Mouse (Mus musculus): ENCODE measurements around the gene Tns1.

Gene Tns1

DNA sequence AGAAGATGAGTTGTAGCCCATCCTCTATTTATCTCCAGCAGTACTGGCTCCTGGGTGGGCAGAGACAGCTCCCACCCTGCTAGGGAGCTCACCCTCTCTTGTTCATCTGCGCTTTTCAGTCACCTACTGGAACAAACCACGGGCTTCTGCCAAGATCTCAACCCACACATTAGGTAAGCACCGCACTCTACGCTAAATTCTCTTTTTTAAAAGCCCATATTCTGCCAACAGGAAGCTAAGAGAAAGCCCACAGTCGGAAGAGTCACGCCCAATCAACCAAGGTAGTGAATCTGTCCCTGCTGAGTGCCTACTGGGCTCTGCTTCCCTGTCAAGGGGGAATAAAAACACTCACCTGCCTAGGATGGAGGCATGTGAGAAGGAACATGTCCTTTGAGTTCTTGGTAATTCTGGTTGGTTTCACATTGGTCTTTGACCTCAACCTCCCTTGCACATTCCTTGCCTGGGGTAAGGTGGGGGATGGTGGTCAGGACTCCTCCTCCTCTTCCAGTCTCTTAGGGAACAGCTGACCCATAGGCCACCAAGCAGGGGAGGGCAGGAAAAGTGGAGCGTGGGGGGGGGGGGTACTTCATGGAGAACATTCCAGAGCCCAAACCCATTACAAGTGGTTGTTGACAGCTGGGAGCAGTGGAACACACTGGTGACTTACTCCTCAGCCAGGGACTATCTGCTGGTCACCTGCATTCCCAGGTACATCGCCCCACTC, 193.7 kb downstream of the Tns1 start:
- no peak for DNase-seq

DNA sequence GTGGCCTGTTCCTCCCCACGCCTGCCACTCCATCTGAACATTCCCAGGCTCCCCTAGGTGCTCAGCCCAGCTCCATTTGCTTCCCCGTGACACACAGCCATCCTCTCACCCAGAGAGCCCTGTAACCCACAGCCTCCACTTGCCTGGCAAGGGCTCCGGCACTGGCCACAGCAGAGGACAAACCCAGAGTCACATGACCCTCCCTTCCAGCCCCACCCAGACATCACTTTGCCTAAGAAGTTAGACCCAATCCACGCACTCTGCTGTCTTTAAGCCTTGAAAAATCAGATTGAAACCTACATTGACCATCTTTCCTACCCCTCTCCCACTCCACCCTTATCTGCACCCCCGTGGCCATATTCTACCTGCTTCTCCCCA, 194.3 kb downstream of the Tns1 start:
- DNase-seq: no peak

DNA sequence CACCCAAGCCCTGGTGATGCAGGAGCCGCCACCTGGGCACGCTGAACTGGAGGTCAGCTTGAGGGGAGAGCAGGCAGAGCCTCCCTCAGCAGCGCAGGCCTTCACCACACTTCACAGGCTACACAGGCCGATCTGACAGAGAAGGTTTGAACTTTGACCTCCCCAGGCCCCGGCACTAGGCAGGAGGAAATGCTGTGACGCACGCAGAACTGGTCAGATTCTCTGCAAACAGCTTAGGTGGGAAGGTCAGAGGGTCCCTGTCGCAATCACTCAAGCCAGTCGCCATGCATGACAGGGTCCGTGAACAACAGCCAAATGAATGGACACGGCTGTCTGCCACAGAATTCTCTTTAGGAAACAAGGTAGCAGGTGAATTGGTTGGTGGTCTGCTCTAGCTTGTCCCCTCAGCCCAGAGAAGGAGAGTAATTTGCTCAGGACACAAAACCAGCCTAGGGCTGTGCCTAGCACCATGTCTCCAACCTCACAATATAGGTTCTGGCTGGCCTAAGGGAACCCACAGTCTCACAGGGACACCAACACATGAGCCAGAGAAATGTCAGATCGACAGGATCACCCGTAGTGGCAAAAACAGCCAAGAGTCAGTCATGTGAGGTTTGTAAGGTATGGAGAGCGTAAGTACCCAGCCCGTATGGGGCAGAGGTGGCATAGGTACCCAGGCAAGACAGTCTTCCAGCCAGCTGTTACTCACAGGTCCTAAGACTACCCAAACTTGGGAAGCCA, 194.9 kb downstream of the Tns1 start:
- DNase-seq: no peak

DNA sequence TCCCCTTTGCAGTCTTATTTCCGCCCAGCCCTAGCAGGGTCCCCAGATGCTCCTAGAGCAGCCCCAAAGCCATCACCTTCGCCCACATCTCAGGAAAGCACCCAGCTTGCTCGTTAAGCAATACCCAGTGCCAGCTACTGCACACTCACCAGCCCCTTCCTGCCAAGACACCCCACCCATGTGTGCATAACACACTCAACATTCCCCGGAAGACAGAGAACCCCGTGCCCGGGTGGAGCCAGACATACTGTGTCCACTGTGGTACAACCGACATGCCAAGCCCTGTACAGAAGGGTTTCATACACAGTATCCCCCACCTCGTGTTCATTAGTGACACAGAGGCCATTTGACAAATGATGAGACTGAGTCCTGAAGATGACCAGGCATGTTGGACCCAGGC, 195.9 kb downstream of the Tns1 start:
- no peak for DNase-seq

DNA sequence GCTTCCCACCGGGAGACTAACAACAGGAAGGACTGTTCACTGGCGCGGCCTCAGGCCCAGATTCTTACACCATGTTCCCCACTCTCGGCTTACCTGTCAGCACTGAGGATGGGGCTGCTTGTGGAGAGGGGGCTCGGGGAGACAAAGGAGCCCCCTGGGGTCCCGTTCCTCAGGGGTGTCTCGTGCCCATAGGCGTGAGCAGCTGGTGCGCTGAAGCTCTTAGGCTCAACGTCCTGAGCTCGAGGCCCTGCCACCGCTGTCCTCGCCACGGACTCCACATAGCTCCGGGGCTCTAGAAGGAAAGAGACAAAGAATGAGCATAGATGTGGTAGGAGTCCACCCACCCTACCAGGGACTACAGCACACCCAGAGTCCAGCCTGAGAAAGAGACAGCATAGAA, 196.4 kb downstream of the Tns1 start:
- DNase-seq: no peak

DNA sequence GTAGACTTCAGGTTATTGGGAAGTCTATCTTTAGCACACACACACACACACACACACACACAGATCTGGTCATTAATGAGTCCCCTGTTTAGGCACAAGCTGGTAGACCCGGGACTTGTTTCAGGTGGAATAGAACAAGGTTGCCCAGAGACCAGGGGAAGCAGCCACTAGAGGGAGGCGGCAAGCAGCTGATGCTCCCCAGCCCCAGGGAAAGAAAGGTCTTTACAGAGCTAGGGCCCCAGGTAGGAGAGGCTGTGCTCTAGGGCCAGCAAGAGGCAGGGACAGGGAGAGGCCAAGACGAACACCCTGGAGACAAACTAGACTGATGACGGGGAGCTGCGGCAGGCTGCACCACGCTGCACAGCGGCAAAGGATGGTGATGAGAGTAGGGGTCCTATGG, 198.0 kb downstream of the Tns1 start:
- no peak for DNase-seq

DNA sequence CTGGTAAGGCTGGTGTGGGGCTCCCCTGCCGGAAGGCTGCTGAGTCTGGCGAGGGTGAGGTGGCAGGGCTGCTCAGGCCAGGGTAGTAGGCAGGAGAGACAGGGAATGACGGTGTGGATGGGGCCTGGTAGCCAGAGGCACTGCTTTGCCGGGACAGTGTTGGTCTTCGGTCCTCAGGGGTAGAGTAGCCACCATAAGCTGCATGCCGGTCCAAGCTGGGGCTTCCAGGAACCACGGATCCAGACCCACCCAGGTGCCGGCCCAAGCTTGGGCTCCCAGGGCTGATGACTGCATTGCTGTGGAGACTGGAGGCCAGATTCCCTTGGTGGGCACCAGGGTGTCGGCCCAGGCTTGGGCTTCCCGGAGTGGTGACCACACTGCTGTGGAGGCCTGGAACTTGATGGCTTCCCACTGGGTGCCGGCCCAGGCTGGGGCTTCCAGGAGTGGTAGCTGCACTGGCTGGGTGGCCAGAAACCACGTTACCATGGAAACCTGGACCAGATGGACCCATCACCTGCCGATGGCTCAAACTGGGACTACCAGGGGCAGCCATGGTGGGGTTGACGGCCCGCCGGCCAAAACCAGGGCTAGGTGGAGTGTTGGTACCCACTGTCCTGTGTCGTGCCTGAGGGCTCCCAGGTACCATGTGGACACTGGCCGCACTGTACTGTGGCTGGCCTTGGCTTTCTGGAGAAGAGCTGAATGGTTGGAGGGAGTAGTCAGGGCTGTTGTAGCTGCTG, 199.2 kb downstream of the Tns1 start:
- no peak for DNase-seq

DNA sequence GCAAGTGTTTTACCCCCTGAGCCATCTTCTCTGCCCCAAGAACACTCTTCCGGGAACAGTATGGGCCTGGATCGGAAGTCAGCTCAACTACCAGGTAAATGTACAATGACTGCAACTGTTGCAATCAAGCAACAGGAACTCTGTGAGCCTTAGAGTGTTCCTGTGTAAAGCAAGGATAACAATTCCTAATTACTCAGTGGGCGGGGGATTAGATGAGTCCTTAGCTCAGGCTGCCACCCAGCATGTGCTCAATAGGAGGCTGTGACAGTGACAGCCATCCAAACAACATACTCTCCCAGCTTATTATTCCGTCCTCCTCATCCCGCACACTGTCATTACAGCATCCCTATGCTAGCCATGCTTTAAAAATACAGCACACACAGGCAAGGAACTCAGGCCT, 200.0 kb downstream of the Tns1 start:
- DNase-seq: no peak

DNA sequence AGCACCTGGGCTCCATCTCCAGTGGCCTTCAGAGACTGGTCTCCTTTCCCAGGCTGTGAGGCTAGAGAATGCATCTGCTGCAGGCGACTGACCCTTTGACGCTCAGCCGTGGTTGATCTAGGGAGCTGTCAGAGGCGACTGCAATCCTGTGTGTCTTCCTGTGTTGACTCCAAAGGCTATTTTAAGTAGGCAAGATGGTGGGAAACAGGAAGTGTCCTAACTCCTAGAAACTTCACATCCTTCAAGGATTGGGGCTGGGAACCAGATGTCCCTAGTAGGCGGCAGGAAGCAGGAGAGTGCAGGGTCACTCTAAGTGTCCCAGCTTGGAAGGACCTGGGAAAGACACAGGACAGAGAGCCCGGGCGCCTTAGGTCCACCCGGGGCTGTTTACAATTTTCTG, 201.1 kb downstream of the Tns1 start:
- DNase-seq: no peak

DNA sequence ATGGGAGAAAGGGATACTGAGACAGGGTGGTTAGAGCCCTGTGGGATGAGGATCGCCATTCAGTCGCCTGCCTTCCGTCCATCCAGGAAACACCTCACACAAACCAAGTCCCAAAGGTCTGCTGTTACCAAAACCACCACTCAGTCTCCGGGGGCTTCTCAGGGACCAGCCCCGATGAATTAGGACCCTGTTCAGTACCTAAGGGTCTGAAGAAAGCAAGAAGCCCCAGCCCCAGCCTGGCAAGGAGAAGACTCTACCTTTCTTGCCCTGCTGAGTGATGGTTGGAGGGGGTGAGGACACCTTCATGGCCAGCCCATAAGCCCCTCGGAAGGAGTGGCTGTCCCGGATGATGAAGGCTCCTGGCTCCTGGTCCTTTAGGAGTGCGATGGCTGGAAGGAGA, 203.5 kb downstream of the Tns1 start:
- peak in 1 of 2 experiments; percentile 2 for DNase-seq

DNA sequence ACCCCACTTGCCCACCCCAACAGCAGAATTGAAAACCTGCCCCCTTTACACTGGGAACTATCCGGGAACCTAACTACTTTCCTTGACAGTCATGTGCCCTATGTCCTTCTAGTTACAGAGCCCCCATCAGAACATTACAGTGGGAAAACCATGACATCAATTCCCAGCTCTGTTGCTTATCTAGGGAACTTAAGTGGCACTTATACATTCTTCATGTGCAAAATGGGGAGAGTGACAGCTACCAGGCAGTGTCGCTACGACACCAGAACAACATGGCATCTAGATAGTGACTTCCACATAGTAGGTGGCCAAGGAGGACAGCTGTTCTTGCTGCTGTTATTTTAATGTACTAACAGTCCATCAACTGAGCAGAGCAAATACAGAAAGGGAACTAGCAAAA, 204.3 kb downstream of the Tns1 start:
- DNase-seq: no peak

DNA sequence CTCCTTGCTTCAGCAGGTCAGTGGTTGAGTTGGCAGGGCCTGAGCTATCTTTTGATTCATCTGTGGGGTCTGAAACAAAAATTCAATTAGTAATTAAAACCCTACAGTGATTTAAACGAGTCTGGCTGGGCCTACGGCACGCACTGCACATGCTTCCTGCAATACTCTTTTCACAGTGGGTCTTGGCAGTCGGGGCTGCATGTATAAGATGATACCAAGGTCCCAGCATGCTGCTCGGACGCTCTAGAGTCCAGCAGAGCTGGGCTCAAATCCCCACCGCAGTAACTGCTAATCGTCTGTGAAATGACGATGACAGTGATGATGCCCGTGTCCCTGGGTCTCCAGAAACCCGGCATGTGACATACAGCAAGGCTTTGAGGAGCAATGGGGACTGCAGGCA, 206.2 kb downstream of the Tns1 start:
- peak in 1 of 2 experiments; percentile 1 for DNase-seq

DNA sequence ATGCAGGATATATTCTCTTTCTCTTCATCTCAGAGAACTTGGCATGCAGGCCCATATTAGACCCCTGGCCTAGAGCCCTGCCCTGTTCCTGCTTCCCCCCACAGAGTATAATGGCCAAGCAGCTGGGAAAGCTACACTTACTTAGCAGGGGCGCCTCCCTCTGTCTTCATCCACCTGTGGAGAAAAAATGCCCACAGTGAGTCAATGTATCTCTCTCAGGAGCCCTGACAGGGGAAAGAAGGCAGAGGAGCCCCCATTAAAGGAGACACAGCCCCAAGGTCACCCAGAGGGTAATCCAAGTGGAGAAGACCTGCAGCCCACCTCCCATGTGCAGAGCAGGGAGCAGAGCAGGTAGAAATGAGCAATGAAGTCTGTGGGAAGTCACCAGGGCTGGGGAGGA, 208.0 kb downstream of the Tns1 start:
- peak in 1 of 2 experiments; percentile 1 for DNase-seq

DNA sequence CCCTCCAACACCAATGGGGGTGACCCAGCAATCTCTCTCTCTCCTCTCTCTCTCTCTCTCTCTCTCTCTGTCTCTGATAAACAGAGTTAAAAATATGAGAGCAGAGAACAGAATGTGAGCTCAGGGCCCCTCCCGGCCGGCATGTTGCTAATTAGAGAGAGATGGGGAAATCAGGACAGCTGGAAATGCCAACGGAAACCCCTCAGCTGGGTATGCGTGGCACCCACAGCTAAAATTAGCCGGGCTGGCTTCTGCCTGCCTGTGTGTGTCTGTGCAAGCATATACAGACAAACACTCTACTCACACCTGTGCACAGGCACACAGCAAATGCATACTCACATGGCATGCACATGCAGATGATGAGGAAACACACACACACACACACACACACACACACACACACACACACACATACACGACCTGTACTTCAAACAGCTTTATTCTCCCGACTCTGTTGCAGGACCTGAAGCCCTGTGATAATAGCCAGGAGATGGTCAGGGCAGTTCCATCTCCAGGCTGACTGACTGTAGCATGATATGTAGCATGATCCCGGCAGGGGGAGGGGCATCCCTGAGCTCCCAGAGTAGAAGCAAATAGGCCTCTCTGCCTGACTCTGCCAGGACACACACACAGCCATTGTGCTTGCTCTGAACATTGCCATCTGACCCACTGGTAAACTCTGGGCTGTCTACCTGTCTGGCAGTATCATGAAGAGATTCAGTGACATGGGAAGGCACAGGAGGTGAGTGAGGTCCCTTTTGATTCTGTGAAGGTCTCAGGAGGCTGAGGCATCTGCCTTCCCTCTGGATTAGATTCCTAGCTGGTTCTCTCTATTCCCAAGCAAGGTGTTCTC, 208.8 kb downstream of the Tns1 start:
- DNase-seq: peak in 1 of 2 experiments; percentile 1

DNA sequence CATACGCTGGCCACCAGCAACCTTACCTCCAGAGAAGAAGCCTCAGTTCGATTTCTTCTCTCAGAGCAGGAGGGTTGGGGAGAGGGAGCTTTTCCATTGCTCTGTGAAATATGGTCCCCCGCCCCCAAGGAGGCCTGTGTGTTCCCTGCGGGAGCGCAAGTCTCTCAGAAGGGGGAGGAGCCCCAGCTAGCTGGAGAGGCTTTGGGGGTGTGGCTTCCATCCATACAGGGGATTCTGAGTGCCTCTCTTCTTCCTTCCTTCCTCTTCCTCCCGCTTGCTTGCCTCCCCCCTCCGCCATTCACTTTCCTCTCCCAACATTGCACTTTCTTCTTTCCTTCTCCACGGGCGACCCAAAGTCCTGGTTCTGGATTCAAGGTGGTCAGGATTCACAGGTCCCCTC, 210.2 kb downstream of the Tns1 start:
- DNase-seq: peak in 1 of 2 experiments; percentile 2

DNA sequence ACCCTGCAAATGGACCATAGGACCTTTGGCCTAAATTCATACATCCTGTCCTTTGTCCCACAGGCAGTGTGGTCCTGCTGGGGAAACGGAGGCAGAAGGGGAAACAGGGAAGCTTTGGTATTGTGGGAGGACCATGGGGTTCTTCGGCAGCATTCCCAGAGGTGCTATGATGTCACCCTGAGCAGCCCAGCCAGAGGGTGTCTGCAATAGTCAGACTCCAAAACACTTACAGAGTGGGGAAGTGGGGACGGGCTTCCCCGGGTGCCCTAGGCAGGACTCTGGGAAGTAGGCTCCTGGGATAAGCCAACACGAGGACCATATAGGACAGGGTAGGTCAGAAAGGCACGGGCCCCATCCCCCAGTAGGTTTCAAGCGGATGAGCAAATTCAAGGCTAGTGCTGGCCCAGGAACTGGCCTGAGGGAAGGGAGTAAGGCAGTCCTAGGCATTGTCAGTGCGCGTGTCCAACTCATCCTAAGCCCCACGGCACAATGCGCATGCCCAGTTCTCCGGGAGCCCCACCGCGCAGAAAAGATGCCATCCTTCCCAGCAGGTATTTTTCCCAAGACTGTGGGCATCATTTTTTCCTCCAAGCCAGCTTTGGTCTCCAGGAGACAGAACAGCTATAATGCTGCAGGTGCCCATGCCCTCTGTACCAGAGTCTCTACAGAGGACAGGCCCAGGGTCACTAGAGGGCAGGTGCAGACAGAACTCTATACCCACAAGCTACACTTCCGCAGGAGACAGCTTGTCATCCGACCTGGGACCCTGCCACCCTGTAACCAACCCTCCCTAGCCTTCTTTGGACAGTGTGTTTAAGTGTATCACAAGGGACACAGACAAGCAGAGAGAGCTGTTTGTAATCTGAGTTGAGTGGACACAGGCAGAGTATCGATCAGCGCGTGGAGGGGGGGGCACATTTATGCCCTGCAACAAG, 210.9 kb downstream of the Tns1 start:
- DNase-seq: peak in 1 of 2 experiments; percentile 4

DNA sequence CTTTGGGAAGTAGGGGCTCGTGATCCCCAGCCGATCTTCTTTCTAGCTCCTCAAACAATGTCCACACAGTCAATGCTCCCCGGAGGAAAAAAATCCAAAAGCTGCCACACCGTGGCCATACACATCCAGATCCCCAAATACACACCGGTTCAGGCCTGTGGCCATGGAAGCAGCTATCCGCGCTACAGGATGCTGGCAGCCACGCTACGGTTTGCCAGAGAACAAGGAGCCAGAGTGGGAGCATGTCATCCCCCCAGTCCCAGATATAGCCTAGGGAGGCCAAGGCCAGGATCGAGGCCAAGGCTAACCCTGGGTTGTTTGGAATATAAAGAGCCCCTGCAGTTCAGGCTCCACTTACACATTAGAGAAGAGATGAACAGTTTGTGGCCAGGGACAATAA, 211.8 kb downstream of the Tns1 start:
- DNase-seq: peak in 1 of 2 experiments; percentile 2

DNA sequence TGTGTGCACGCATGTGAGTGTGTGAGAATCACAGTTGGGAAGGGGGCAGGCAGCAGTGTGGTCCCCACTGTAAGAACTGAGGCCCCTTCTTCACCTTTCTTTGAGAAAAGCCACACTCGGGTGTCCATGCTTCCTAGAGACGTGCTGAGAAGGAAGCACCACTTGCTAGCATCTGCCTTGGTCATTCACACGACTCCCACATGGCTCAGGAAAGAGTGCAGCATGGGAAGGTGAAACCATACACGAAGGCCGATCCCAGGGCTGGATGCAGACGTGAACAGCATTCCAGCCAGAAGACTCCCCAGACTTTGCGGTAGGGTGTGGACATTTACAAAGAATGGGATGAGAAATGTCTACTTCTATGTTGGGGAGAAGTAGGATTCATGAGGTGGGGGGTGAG, 212.3 kb downstream of the Tns1 start:
- no peak for DNase-seq

DNA sequence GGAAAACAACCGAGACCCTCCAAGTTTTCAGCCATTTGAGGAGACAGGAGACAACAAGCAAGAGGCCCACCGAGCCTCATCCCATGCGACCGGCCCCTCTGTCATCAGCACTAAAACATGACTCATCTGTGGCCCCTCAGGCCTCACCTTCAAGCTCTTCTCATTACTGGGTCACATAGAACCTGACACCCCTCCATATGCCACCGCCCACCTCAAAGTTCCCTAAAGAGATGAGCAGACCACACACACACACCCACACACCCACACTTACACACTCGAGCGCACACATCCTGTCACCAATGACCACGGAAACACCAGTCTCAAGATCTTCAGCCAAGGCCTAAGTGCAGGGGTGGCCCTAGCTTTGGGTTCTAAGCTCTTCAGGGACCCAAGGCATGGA, 213.5 kb downstream of the Tns1 start:
- no peak for DNase-seq

DNA sequence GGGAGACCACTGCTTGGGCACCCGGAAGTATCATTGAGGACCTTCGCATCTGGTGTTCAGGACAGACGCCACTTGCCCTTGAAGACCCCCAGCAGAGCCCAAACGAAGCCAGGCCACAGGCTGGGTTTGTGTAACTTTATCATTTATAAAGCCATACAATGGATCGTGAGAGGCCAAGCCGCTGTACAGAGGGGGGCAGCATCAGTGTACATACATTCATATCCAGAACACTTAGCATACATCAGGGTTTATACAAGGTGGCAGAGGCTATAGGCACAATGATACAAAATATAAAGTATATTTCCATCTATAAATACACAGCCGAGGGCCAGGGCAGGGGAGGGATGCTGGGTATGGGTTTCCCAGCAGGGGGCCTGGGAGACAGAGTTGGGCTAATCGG, 214.1 kb downstream of the Tns1 start:
- DNase-seq: no peak

DNA sequence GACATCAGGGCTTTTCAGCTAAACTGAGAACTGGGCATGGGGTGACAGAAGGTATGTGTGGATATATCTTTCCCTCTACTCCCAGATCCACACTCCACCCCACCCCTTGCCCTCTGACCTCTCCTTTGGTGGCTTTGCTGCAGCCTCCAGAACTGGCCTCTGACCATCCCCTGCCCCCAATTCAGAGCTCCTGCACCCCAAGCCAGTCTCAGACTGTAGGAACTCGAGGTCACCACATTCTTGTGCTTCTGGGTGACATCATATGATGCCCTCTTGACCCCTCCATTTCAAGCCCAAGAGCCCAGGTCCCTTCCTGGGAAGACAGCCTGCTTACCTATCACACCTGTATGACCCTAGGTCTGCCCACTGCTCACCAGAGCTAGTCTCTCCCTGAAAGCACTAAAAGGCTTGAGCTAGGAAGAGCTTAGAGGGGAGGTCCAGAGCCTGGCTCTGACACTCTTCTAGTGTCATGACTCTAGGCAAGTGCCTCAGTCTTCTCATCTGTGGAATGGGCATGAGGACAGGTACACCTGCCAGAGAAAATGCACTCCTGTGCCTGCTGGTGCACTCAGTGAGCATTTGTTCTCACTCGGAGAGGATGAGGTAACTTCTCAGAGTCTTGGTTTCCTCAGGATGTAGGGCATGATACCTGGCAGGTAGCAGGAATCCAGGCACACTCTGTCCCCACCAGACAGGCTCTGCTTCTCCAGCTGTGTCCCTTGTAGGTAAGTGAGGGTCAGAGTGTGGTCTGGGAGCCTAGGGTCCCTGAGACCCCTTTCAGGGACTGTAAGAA, 214.9 kb downstream of the Tns1 start:
- DNase-seq: no peak

Measured in spleen, adult 18-20 months (tissue).